ENCODE assay signal across 8 mouse cellular contexts in genomic region chr9:59749581-59750265, GRCm38 (mm10). TPM values are rescaled to one million over a fixed set of nuclear protein-coding genes. Genes with fewer than 3 reads are reported as not detected.
DNase-seq lines count a peak whose midpoint lies in the region; ATAC-seq and TF ChIP-seq lines count a peak whose summit lies in the region.

No protein-coding gene starts in this region.

- intact Hi-C loops in gastrocnemius, adult 2 months (cut with DNase I), result no loop called here

- no peak for ATAC-seq in embryonic facial prominence, embryonic 14.5 days (ENCODE audit: low read depth)
- no peak for ATAC-seq in limb, embryonic 14.5 days (ENCODE audit: low FRiP score, low read depth)
- ATAC-seq in inflammation-experienced regulatory T-cells, adult 6 months, result no peak

- peak overlapping the region; percentile 70 for H3K9ac ChIP-seq in embryonic facial prominence, embryonic 14.5 days (ENCODE audit: low read depth, low read length)
- H3K9ac ChIP-seq in limb, embryonic 14.5 days (ENCODE audit: low read depth, low read length, severe bottlenecking), result peak overlapping the region; percentile 50

- H3K4me2 ChIP-seq in embryonic facial prominence, embryonic 14.5 days (ENCODE audit: low read depth, low read length), result peak overlapping the region; percentile 80
- H3K4me2 ChIP-seq in limb, embryonic 14.5 days (replicated peaks; ENCODE audit: low read depth, low read length, severe bottlenecking), result peak overlapping the region; percentile 59

- no peak for TF ChIP-seq CTCF in gastrocnemius, adult 2 months (IDR thresholded peaks at IDR 0.05)

- WGBS in embryonic facial prominence, embryonic 14.5 days, result 28% methylated on average over 12 of the region's 12 CpGs
- 23% methylated on average over 12 of the region's 12 CpGs for WGBS in limb, embryonic 14.5 days

- no peak for DNase-seq in gastrocnemius, adult 2 months
- no peak for DNase-seq in gastrocnemius, adult 18-20 months (ENCODE audit: low spot score)
- peak; percentile 40 for DNase-seq in A20 (ENCODE audit: low read depth, low spot score)
- DNase-seq in embryonic facial prominence, embryonic 14.5 days (ENCODE audit: low spot score), result no peak
- DNase-seq in limb, embryonic 14.5 days (ENCODE audit: low spot score), result peak; percentile 17
- DNase-seq in right cerebral cortex, postnatal 36 days (ENCODE audit: low spot score in 2 of 2), result no peak
- DNase-seq in gastrocnemius, postnatal 4 days (ENCODE audit: low spot score in 2 of 2), result no peak

- no peaks in the 10 kb centered on the region for H3K9me3 ChIP-seq in embryonic facial prominence, embryonic 14.5 days (ENCODE audit: control insufficient read depth, low read length)
- no peaks in the 10 kb centered on the region for H3K9me3 ChIP-seq in limb, embryonic 14.5 days (ENCODE audit: control insufficient read depth, low read length)

- H3K4me3 ChIP-seq in gastrocnemius, adult 2 months, result peak overlapping the region; percentile 82
- H3K4me3 ChIP-seq in embryonic facial prominence, embryonic 14.5 days (ENCODE audit: low read depth, low read length), result peak overlapping the region; percentile 83
- H3K4me3 ChIP-seq in limb, embryonic 14.5 days (replicated peaks; ENCODE audit: low read length), result peak overlapping the region; percentile 86

- H3K27me3 ChIP-seq in embryonic facial prominence, embryonic 14.5 days (replicated peaks; ENCODE audit: control insufficient read depth, insufficient read depth, low read length), result no peaks in the 10 kb centered on the region
- no peaks in the 10 kb centered on the region for H3K27me3 ChIP-seq in limb, embryonic 14.5 days (ENCODE audit: control insufficient read depth, insufficient read depth, low read length)

- peak overlapping the region; percentile 99 for H3K27ac ChIP-seq in gastrocnemius, adult 2 months
- H3K27ac ChIP-seq in embryonic facial prominence, embryonic 14.5 days (replicated peaks; ENCODE audit: low read depth, low read length), result peak overlapping the region; percentile 92
- H3K27ac ChIP-seq in limb, embryonic 14.5 days (replicated peaks; ENCODE audit: low read depth, low read length), result peak overlapping the region; percentile 85

- TF ChIP-seq POLR2A in limb, embryonic 14.5 days (IDR thresholded peaks at IDR 0.05; ENCODE audit: borderline replicate concordance, extremely low read depth, insufficient read depth, insufficient read length), result no peak

- no peaks in the 10 kb centered on the region for H3K36me3 ChIP-seq in embryonic facial prominence, embryonic 14.5 days (ENCODE audit: control insufficient read depth, insufficient read depth, low read length)
- H3K36me3 ChIP-seq in limb, embryonic 14.5 days (ENCODE audit: control insufficient read depth, insufficient read depth, low read length), result no peaks in the 10 kb centered on the region

- 0 out of 2 replicates have a peak, but pooled peaks cover 10% of the 10 kb centered on the region for H3K4me1 ChIP-seq in embryonic facial prominence, embryonic 14.5 days (ENCODE audit: control insufficient read depth, insufficient read depth, low read length)
- peaks cover 9% of the 10 kb centered on the region for H3K4me1 ChIP-seq in limb, embryonic 14.5 days (ENCODE audit: control insufficient read depth, insufficient read depth, low read length)

RNA-seq across cellular contexts. Expression of gene Senp8, which starts 0.8 kb away (rescaled TPM):
- total RNA-seq in gastrocnemius, adult 2 months (2021), result 10 to 100 TPM in 1 of 2 experiments, 1 to 10 TPM in 1; 9.1 to 13.4 TPM
- total RNA-seq in gastrocnemius, adult 18-20 months (2021), result 10 to 100 TPM; 10.3 to 11.8 TPM
- 10.0 and 12.3 TPM in 2 replicates for polyA plus RNA-seq in embryonic facial prominence, embryonic 14.5 days (2014; fragmentation: Nextera tagmentation; extraction: Ambion mirVana)
- 5.1 and 6.1 TPM in 2 replicates for polyA plus RNA-seq in limb, embryonic 14.5 days (2012; rRNA removed)
- polyA plus RNA-seq in limb, embryonic 14.5 days (2014; fragmentation: Nextera tagmentation; extraction: Ambion mirVana), result 8.2 and 9.4 TPM in 2 replicates
- 1 to 10 TPM; 3.5 to 7.0 (median 4.7) TPM for polyA plus RNA-seq in inflammation-experienced regulatory T-cells, adult 6 months (2017; shearing (Covaris generic))
- total RNA-seq in gastrocnemius, postnatal 4 days (2021), result 1 to 10 TPM; 8.9 to 9.1 TPM

RNA-seq across cellular contexts. Expression of gene Myo9a, which starts 1.0 kb away (rescaled TPM):
- 10 to 100 TPM in 1 of 2 experiments, 1 to 10 TPM in 1; 9.3 to 10.7 TPM for total RNA-seq in gastrocnemius, adult 2 months (2021)
- total RNA-seq in gastrocnemius, adult 18-20 months (2021), result 1 to 10 TPM; 7.4 to 7.5 TPM
- 18.3 and 19.4 TPM in 2 replicates for polyA plus RNA-seq in embryonic facial prominence, embryonic 14.5 days (2014; fragmentation: Nextera tagmentation; extraction: Ambion mirVana)
- 13.6 and 13.9 TPM in 2 replicates for polyA plus RNA-seq in limb, embryonic 14.5 days (2012; rRNA removed)
- 19.2 and 20.5 TPM in 2 replicates for polyA plus RNA-seq in limb, embryonic 14.5 days (2014; fragmentation: Nextera tagmentation; extraction: Ambion mirVana)
- polyA plus RNA-seq in inflammation-experienced regulatory T-cells, adult 6 months (2017; shearing (Covaris generic)), result 10 to 100 TPM; 19.0 to 60.9 (median 50.9) TPM
- total RNA-seq in gastrocnemius, postnatal 4 days (2021), result 10 to 100 TPM; 28.7 to 30.9 TPM

Comparison
In these comparisons a context has a peak if more than half of its experiments do, and no peak if none do; other contexts are left out.
1. DNase-seq: peak in A20 (single experiment) and limb, embryonic 14.5 days (single experiment); none in gastrocnemius, adult 2 months (single experiment), gastrocnemius, adult 18-20 months (single experiment), embryonic facial prominence, embryonic 14.5 days (single experiment), right cerebral cortex, postnatal 36 days (0 of 2) and gastrocnemius, postnatal 4 days (0 of 2).
2. Peak in every context shown above with its lines, with median percentiles within 50 percentile points of each other: H3K27ac ChIP-seq and H3K4me3 ChIP-seq.